Mouse (Mus musculus): Measurements from ENCODE around the gene Dnmt3a.

GRCm38 (mm10) chr12:3767360-3767759 is 38.4 kb upstream of the Dnmt3a start:
- TF ChIP-seq EP300 (IDR thresholded peaks at IDR 0.05; ENCODE audit: low read depth) (no peak), CTCF (IDR thresholded peaks at IDR 0.05; ENCODE audit: low read depth) (no peak)
